In genomic region chr16:6791655-6792054, GRCm38 (mm10) we compare ENCODE assay signal across 8 mouse cellular contexts.
DNase-seq lines count a peak whose midpoint lies in the region; TF ChIP-seq lines count a peak whose summit lies in the region.

No protein-coding gene starts in this region.

- no peaks in the 10 kb centered on the region for H3K36me3 ChIP-seq in hindbrain, embryonic 10.5 days

- peak; percentile 50; the same call in 1 of the 2 replicates for TF ChIP-seq CTCF in embryonic fibroblast, embryonic 13.5 days (IDR thresholded peaks at IDR 0.05; ENCODE audit: borderline replicate concordance, insufficient read depth, low read length)

- no peaks in the 10 kb centered on the region for H3K4me1 ChIP-seq in embryonic fibroblast, embryonic 13.5 days (ENCODE audit: control insufficient read depth, insufficient read depth, low read length)
- no peaks in the 10 kb centered on the region for H3K4me1 ChIP-seq in hindbrain, embryonic 10.5 days (replicated peaks)

- no peak overlapping the region for H3K4me3 ChIP-seq in embryonic fibroblast, embryonic 13.5 days (ENCODE audit: insufficient read depth, low read length)
- H3K4me3 ChIP-seq in hindbrain, embryonic 10.5 days = no peak overlapping the region

- H3K27ac ChIP-seq in embryonic fibroblast, embryonic 13.5 days (ENCODE audit: insufficient read depth, low read length) = no peak overlapping the region
- 0 out of 2 replicates have a peak overlapping the region, but pooled peaks have one; percentile 29 for H3K27ac ChIP-seq in hindbrain, embryonic 10.5 days

- DNase-seq in MN1 (ENCODE audit: low spot score) = peak; percentile 52
- DNase-seq in brain, adult 2 months (ENCODE audit: low read depth, low spot score) = peak; percentile 91
- peak; percentile 58 for DNase-seq in hindbrain, embryonic 10.5 days (ENCODE audit: low spot score)
- peak; percentile 43 to 83 for DNase-seq in layer of hippocampus, adult 18-20 months (ENCODE audit: low spot score in 2 of 2)
- peak; percentile 62 for DNase-seq in lung, postnatal 10 days
- peak; percentile 76 to 77 for DNase-seq in right cerebral cortex, adult 2 months (ENCODE audit: low spot score in 2 of 2)
- no peak for DNase-seq in natural killer cell, adult 2 months (ENCODE audit: low spot score in 2 of 2)

- H3K27me3 ChIP-seq in hindbrain, embryonic 10.5 days (ENCODE audit: insufficient read depth, poor library complexity, severe bottlenecking) = 0 out of 2 replicates have a peak, but pooled peaks cover 3% of the 10 kb centered on the region

- no peaks in the 10 kb centered on the region for H3K9me3 ChIP-seq in hindbrain, embryonic 10.5 days

- no peak for TF ChIP-seq POLR2A in embryonic fibroblast, embryonic 13.5 days (IDR thresholded peaks at IDR 0.05; ENCODE audit: low read depth, low read length)

- WGBS in hindbrain, embryonic 10.5 days = 16% methylated on average over 9 of the region's 9 CpGs

Comparison
In these comparisons a context has a peak if more than half of its experiments do, and no peak if none do; other contexts are left out.
1. DNase-seq: peak in MN1 (single experiment), brain, adult 2 months (single experiment), hindbrain, embryonic 10.5 days (single experiment), layer of hippocampus, adult 18-20 months (2 of 2), lung, postnatal 10 days (single experiment) and right cerebral cortex, adult 2 months (2 of 2); none in natural killer cell, adult 2 months (0 of 2).